Mouse (Mus musculus): ENCODE measurements around the gene Senp3. TPM values are rescaled to one million over a fixed set of nuclear protein-coding genes. Genes with fewer than 3 reads are reported as not detected.
"Not testable (repeated sequence)": the region's sequence is repeated elsewhere in the genome, so short reads cannot be mapped to it uniquely, and the experiment has no call there.

Gene Senp3
- total RNA-seq, 2 experiments from 2014 or later = 22.7 TPM

- intact Hi-C loops (cut with DNase I) = loop anchor here (2.0 to 10.0 kb wide), 2 partner anchors 27 to 217 kb away; partner anchors contain the start of gene Tmem95
- DNase-seq = no peak
Measured at GRCm38 (mm10) chr11:69657462-69657881, 24.4 kb downstream of the Senp3 start.

GRCm38 (mm10) chr11:69656617-69657461, 25.0 kb downstream of the Senp3 start:
- intact Hi-C loops (cut with DNase I) = loop anchor here (2.0 to 10.0 kb wide), 2 partner anchors 26 to 218 kb away; partner anchors contain the start of gene Tmem95
- DNase-seq = no peak

DNA sequence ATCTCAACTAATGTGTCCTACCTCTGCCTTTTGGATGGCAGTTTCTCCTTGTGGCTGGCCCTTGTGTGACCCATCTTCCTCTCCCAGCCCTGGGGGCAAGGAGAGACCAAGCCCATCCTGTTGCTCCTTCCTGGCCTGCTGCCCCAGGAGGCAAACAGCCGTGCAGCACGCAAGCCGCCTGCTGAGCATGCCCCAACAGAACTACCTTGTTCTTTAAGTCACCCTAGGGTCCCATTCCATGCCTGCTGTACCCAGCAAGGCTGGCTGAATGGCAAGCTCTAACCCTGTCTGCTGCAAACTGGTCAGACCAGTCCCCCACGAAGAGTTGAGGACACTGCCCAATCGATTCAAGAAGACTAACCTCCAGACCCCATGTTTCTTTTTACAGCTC, 25.8 kb downstream of the Senp3 start:
- intact Hi-C loops (cut with DNase I) = loop anchor here (2.0 to 10.0 kb wide), 2 partner anchors 25 to 219 kb away; partner anchors contain the start of gene Tmem95
- DNase-seq = no peak

GRCm38 (mm10) chr11:69655264-69656064, 26.4 kb downstream of the Senp3 start, which contains the start of gene Sox15:
TSS of gene Sox15 (plus strand) at chr11:69655314.
- intact Hi-C loops (cut with DNase I) = loop anchor here (2.0 to 10.0 kb wide), 2 partner anchors 25 to 219 kb away; partner anchors contain the start of gene Tmem95
- peak; percentile 39 to 54 for DNase-seq

- no peak for DNase-seq
- intact Hi-C loops (cut with DNase I) = loop anchor here (10.0 kb wide), 1 partner anchor 220 kb away; the partner anchor contains the start of gene Tmem95
Measured at GRCm38 (mm10) chr11:69654760-69655159, 27.1 kb downstream of the Senp3 start.

GRCm38 (mm10) chr11:69653399-69653798, 28.5 kb downstream of the Senp3 start:
- intact Hi-C loops (cut with DNase I) = loop anchor here (10.0 kb wide), 1 partner anchor 221 kb away; the partner anchor contains the start of gene Tmem95
- no peak for DNase-seq

- no peak for DNase-seq
Measured at GRCm38 (mm10) chr11:69645860-69646259, 36.0 kb downstream of the Senp3 start.

GRCm38 (mm10) chr11:69635471-69635870, 46.4 kb downstream of the Senp3 start:
- no peak for DNase-seq
- intact Hi-C loops (cut with DNase I) = no loop called here

More at GRCm38 (mm10) chr11:69645860-69646259, 36.0 kb downstream of the Senp3 start:
- intact Hi-C loops (cut with DNase I) = no loop called here

DNA sequence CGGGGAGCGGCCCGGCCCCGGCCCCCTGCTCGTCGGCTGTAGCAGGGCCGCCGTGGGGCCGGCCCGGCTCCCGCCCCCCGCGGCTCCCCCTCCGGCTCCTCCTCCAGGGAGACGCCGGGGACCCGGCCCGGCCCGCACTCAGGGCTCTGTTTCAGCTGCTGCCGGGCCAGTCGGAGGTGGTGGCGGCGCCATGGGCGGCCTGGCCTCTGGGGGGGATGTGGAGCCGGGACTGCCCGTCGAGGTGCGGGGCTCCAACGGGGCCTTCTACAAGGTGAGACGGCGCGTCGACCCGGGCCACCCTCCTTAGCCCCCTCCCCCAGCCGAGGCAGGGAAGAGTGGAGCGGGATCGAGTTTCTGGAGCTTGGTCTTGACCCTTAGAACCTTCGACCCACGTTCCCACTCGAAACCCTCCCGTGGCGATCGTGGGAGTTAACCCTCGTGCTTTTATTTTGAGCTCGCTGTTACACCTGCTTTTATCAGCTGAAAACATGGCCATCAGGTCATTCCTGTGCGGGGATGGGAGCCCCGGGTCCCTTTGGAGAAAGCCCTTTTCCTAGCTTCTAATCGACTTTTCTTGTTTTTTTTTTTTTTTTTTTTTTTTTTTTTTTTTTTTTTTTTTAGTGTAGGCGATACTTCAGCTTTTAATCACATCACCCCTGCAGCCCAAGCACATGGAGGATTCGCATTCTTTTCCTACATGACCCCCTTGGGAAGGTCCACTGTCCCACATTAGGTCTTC, 48.6 kb downstream of the Senp3 start:
- intact Hi-C loops (cut with DNase I) = no loop called here
- peak in 1 of 2 experiments; percentile 60 for DNase-seq

DNA sequence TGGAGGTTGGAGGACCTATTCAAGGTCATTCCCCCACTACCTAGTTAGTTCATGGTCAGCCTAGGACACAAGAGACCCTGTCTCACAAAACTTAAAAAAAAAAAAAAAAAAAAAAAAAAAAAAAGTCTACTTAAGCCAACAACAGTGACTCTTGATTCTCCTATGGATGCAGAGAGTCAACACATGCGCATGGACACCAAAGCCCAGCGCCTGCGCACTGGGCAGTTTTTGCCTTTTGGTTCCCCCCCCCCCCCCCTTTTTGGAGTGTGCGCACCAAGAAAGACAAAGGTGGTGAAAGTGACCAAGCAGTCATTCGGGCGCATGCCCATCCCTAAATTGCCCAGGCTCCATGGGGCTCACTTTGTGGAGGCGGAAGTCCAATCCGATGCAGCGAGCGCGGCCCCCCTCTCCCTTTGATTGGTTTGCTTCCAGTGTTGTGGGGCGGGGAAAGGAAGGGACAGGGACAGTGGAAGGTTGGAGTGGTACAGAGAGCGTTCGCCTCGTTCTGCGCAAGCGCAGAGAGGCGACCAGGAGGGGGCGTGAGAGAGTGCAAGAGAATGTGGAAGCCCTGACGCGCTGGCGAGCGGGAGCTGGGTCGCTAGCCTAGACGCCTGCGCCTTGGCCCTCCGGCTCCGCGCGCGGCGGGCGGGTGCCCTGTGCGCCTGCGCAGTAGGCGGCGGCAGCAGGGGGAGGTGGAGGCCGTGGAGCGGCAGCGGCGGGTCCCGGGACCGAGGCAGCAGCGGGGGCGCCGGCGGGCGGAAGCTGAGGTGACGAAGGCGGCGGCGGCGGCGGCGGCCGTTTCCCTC, 49.4 kb downstream of the Senp3 start, which contains the start of gene Fxr2:
TSS of gene Fxr2 (plus strand) at position 707 of the 806 bp plus-strand sequence.
- DNase-seq = peak; percentile 100
- intact Hi-C loops (cut with DNase I) = no loop called here

GRCm38 (mm10) chr11:69629802-69630201, 52.1 kb downstream of the Senp3 start:
- intact Hi-C loops (cut with DNase I) = loop anchor here (2.0 kb wide), 1 partner anchor 27 kb away; no protein-coding TSS in a partner anchor
- no peak for DNase-seq

DNA sequence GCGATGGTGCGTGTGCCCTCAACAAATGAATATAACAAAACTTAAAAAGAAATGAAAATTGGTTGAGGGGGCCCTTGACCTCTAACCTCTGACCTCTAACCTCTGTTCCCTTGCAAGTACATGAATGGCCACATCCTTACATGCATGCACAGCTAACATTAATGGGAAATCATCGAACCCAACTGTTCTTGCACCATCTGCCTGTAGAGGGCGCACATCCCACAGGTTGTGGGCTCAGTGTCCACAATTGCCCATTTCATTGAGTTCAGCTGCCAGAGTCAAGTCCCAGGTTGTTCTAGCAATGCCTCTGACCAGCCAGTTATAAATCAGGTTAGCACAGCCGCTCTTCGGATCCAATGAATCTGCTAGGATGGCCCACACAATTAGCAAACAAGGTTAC, 53.6 kb downstream of the Senp3 start:
- DNase-seq = peak; percentile 62 to 68
- intact Hi-C loops (cut with DNase I) = no loop called here

- intact Hi-C loops (cut with DNase I); DNase-seq: not testable (repeated sequence)
Measured at GRCm38 (mm10) chr11:69624339-69624738, 57.5 kb downstream of the Senp3 start.

Small RNA genes lying within 50 kb of the gene (microRNA-seq; reads per million reads assigned to microRNA genes)
- gene Mir1934 (1.4 to 3.0 reads per million in 2 experiments), gene Mir467f (0 reads per million in 2 experiments)

Other genes with a start within 250 kb of the Senp3 start
- gene Dnah2, start 133.0 kb downstream of the Senp3 start, total RNA-seq (2021) = under 1 TPM; 0.13 to 0.27 TPM
- under 1 TPM; 0.23 to 0.62 TPM for gene Efnb3, start 121.9 kb downstream of the Senp3 start, total RNA-seq (2021)
- gene Wrap53, start 101.8 kb downstream of the Senp3 start, total RNA-seq (2021) = 1 to 10 TPM; 2.6 to 2.8 TPM
- gene Trp53, start 101.7 kb downstream of the Senp3 start, total RNA-seq (2021) = 10 to 100 TPM; 10.7 to 15.8 TPM
- 100 to 1,000 TPM; 380 to 461 TPM for gene Atp1b2, start 76.1 kb downstream of the Senp3 start, total RNA-seq (2021)
- gene Shbg, start 64.2 kb downstream of the Senp3 start, total RNA-seq (2021) = not detected
- gene Sat2, start 60.1 kb downstream of the Senp3 start, total RNA-seq (2021) = 1 to 10 TPM; 3.0 to 3.2 TPM
- gene Fxr2, start 49.1 kb downstream of the Senp3 start, total RNA-seq (2021) = 10 to 100 TPM; 77.7 to 91.9 TPM
- not detected for gene Sox15, start 26.8 kb downstream of the Senp3 start, total RNA-seq (2021)
- gene Mpdu1, start 19.4 kb downstream of the Senp3 start, total RNA-seq (2021) = 1 to 10 TPM; 8.0 to 8.3 TPM
- gene Cd68, start 15.9 kb downstream of the Senp3 start, total RNA-seq (2021) = 1 to 10 TPM; 2.6 to 3.2 TPM
- gene Eif4a1, start 9.7 kb downstream of the Senp3 start, total RNA-seq (2021) = 100 to 1,000 TPM in 1 of 2 experiments, 10 to 100 TPM in 1; 74.1 to 103 TPM
- under 1 TPM; 0.39 to 0.92 TPM for gene Tnfsf13, start 3.7 kb upstream of the Senp3 start, total RNA-seq (2021)
- gene Tnfsf12, start 13.8 kb upstream of the Senp3 start, total RNA-seq (2021) = 10 to 100 TPM in 1 of 2 experiments, 1 to 10 TPM in 1; 8.6 to 10.4 TPM
- gene Tnfsfm13, start 14.0 kb upstream of the Senp3 start, total RNA-seq (2021) = 1 to 10 TPM; 1.3 to 1.5 TPM
- 10 to 100 TPM; 28.7 to 29.2 TPM for gene Polr2a, start 76.6 kb upstream of the Senp3 start, total RNA-seq (2021)
- not detected for gene Slc35g3, start 79.9 kb upstream of the Senp3 start, total RNA-seq (2021)
- gene Zbtb4, start 83.8 kb upstream of the Senp3 start, total RNA-seq (2021) = 10 to 100 TPM; 24.3 to 26.2 TPM
- 10 to 100 TPM; 29.2 to 33.1 TPM for gene Chrnb1, start 113.9 kb upstream of the Senp3 start, total RNA-seq (2021)
- gene Fgf11, start 119.8 kb upstream of the Senp3 start, total RNA-seq (2021) = 1 to 10 TPM; 4.6 to 4.8 TPM
- gene Tmem102, start 123.5 kb upstream of the Senp3 start, total RNA-seq (2021) = under 1 TPM; 0.12 to 0.20 TPM
- not detected for gene Gm39566, start 133.2 kb upstream of the Senp3 start, total RNA-seq (2021)
- not detected for gene Spem2, start 136.4 kb upstream of the Senp3 start, total RNA-seq (2021)
- gene Spem1, start 140.1 kb upstream of the Senp3 start, total RNA-seq (2021) = not detected
- 1 to 10 TPM; 2.4 to 2.9 TPM for gene Nlgn2, start 155.7 kb upstream of the Senp3 start, total RNA-seq (2021)
- 100 to 1,000 TPM; 104 to 140 TPM for gene Tmem256, start 156.4 kb upstream of the Senp3 start, total RNA-seq (2021)
- gene Plscr3, start 164.3 kb upstream of the Senp3 start, total RNA-seq (2021) = 10 to 100 TPM; 10.6 to 11.2 TPM
- not detected for gene Tnk1, start 176.6 kb upstream of the Senp3 start, total RNA-seq (2021)
- not detected for gene Tmem95, start 195.9 kb upstream of the Senp3 start, total RNA-seq (2021)
- gene Kctd11, start 199.3 kb upstream of the Senp3 start, total RNA-seq (2021) = 1 to 10 TPM; 1.3 to 1.5 TPM
- gene Acap1, start 213.5 kb upstream of the Senp3 start, total RNA-seq (2021) = 1 to 10 TPM in 1 of 2 experiments, under 1 TPM in 1; 0.27 to 1.1 TPM
- under 1 TPM in 1 of 2 experiments, not detected in 1; 0.59 TPM for gene 2810408A11Rik, start 218.9 kb upstream of the Senp3 start, total RNA-seq (2021)
- 10 to 100 TPM; 22.9 to 23.1 TPM for gene Neurl4, start 219.0 kb upstream of the Senp3 start, total RNA-seq (2021)
- gene Gps2, start 231.8 kb upstream of the Senp3 start, total RNA-seq (2021) = 10 to 100 TPM; 33.9 to 42.5 TPM
- 100 to 1,000 TPM; 402 to 432 TPM for gene Eif5a, start 239.9 kb upstream of the Senp3 start, total RNA-seq (2021)

Measured in gastrocnemius, postnatal 36 days (tissue).